ENCODE assay signal across 21 mouse cellular contexts in the genomic region with DNA sequence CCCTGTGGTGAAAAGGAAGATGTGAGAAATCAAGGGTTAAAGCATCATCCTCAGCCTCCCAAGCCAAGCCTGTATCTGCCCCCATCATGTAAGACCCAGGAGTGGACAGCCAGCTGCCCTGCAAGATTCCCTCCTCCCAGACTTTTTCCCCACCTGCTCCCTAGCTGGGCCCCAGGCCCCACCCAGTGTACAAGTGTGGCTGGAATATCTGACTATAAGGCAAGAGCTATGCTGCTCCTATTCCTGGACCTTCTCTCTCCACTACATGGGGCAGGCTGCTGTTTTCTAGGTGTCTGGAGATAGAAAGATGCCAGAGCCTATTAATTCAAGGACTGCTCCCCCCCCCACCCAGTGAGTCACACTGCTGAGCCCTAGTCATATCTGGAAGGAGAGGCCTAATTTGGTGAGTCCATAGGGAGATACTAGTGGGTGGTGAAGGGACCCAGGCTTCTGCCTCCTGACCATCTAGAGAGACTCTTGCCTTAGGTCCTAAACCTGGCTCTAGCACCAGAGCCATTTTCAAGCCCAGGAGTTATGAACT. TPM values are rescaled to one million over a fixed set of nuclear protein-coding genes. Genes with fewer than 3 reads are reported as not detected.
DNase-seq lines count a peak whose midpoint lies in the region; ATAC-seq lines count a peak whose summit lies in the region.
"Had no signal": no experiment of that assay in that cellular context is flagged by ENCODE, and none has a peak within 500 bp of the region (broad histone marks: within the 10 kb centered on the region; RNA-seq: fewer than 3 reads in every experiment).

No protein-coding gene starts in this region.

- H3K4me3 ChIP-seq in heart, embryonic 12.5 days: no peak overlapping the region
- H3K4me3 ChIP-seq in heart, embryonic 11.5 days (ENCODE audit: low read depth, low read length): no peak overlapping the region
- H3K4me3 ChIP-seq in hindbrain, embryonic 16.5 days (ENCODE audit: low read length): no peak overlapping the region
- H3K4me3 ChIP-seq in hindbrain, embryonic 11.5 days (ENCODE audit: low read depth, low read length): no peak overlapping the region
- H3K4me3 ChIP-seq: embryonic facial prominence, embryonic 10.5 days; limb, embryonic 12.5 days; liver, embryonic 12.5 days; megakaryocyte, embryonic 14.5 days had no signal

- ATAC-seq in heart, embryonic 12.5 days (ENCODE audit: insufficient number of reproducible peaks, low FRiP score): peak; percentile 25; the same call in 1 of the 2 replicates
- ATAC-seq in heart, embryonic 11.5 days (replicated peaks; ENCODE audit: insufficient number of reproducible peaks, low FRiP score, low TSS enrichment): no peak
- 0 out of 2 replicates have a peak, but pooled peaks have one; percentile 17 for ATAC-seq in hindbrain, embryonic 16.5 days
- no peak for ATAC-seq in hindbrain, embryonic 11.5 days (ENCODE audit: low FRiP score)
- ATAC-seq: intestine, embryonic 16.5 days; liver, embryonic 12.5 days had no signal

- peaks cover 6% of the 10 kb centered on the region; the same call in 1 of the 2 replicates for H3K4me1 ChIP-seq in heart, embryonic 12.5 days (replicated peaks)
- no peaks in the 10 kb centered on the region for H3K4me1 ChIP-seq in heart, embryonic 11.5 days (ENCODE audit: control insufficient read depth, insufficient read depth, low read length)
- H3K4me1 ChIP-seq in hindbrain, embryonic 16.5 days (ENCODE audit: control insufficient read depth, insufficient read depth, low read depth, low read length): no peaks in the 10 kb centered on the region
- no peaks in the 10 kb centered on the region for H3K4me1 ChIP-seq in hindbrain, embryonic 11.5 days (replicated peaks; ENCODE audit: control insufficient read depth, insufficient read depth, low read length)
- H3K4me1 ChIP-seq: limb, embryonic 12.5 days; liver, embryonic 12.5 days had no signal

- DNase-seq in adrenal gland, adult 2 months: peak; percentile 68
- DNase-seq in adrenal gland, adult 8-10 months: no peak
- no peak for DNase-seq in hindbrain, embryonic 11.5 days (ENCODE audit: low spot score)
- peak; percentile 33 for DNase-seq in MN1 (ENCODE audit: low spot score)
- no peak for DNase-seq in thymus, adult 18-20 months
- DNase-seq: cerebellum, adult 8-10 months; gastrocnemius, postnatal 25 days; lung, adult 2 months; right cerebral cortex, postnatal 4 days had no signal

- H3K9me3 ChIP-seq in heart, embryonic 12.5 days (replicated peaks): no peaks in the 10 kb centered on the region
- no peaks in the 10 kb centered on the region for H3K9me3 ChIP-seq in heart, embryonic 11.5 days (replicated peaks; ENCODE audit: control insufficient read depth, low read length)
- H3K9me3 ChIP-seq in hindbrain, embryonic 16.5 days (ENCODE audit: control insufficient read depth, low read length): no peaks in the 10 kb centered on the region
- no peaks in the 10 kb centered on the region for H3K9me3 ChIP-seq in hindbrain, embryonic 11.5 days (ENCODE audit: control insufficient read depth, low read length)
- H3K9me3 ChIP-seq: embryonic facial prominence, embryonic 10.5 days; limb, embryonic 12.5 days; liver, embryonic 12.5 days; megakaryocyte, embryonic 14.5 days had no signal

- 0 out of 2 replicates have a peak overlapping the region, but pooled peaks have one; percentile 1 for H3K4me2 ChIP-seq in heart, embryonic 12.5 days
- H3K4me2 ChIP-seq in heart, embryonic 11.5 days: no peak overlapping the region
- no peak overlapping the region for H3K4me2 ChIP-seq in hindbrain, embryonic 16.5 days (ENCODE audit: low read length)
- H3K4me2 ChIP-seq in hindbrain, embryonic 11.5 days (replicated peaks; ENCODE audit: low read depth, low read length): no peak overlapping the region
- H3K4me2 ChIP-seq: limb, embryonic 12.5 days; liver, embryonic 12.5 days had no signal

- peak overlapping the region; percentile 71 for H3K27ac ChIP-seq in heart, embryonic 12.5 days (ENCODE audit: poor library complexity, severe bottlenecking)
- H3K27ac ChIP-seq in heart, embryonic 11.5 days (ENCODE audit: low read depth, low read length): no peak overlapping the region
- H3K27ac ChIP-seq in hindbrain, embryonic 16.5 days (ENCODE audit: low read depth, low read length): no peak overlapping the region
- no peak overlapping the region for H3K27ac ChIP-seq in hindbrain, embryonic 11.5 days (ENCODE audit: low read depth, low read length)
- H3K27ac ChIP-seq: embryonic facial prominence, embryonic 10.5 days; limb, embryonic 12.5 days; liver, embryonic 12.5 days had no signal

- no peaks in the 10 kb centered on the region for H3K36me3 ChIP-seq in heart, embryonic 12.5 days
- no peaks in the 10 kb centered on the region for H3K36me3 ChIP-seq in heart, embryonic 11.5 days (ENCODE audit: control insufficient read depth, insufficient read depth, low read length)
- no peaks in the 10 kb centered on the region for H3K36me3 ChIP-seq in hindbrain, embryonic 16.5 days (ENCODE audit: control insufficient read depth, insufficient read depth, low read length)
- H3K36me3 ChIP-seq in hindbrain, embryonic 11.5 days (ENCODE audit: control insufficient read depth, insufficient read depth, low read length): no peaks in the 10 kb centered on the region
- H3K36me3 ChIP-seq: embryonic facial prominence, embryonic 10.5 days; limb, embryonic 12.5 days; liver, embryonic 12.5 days had no signal

- peaks cover 14% of the 10 kb centered on the region for H3K27me3 ChIP-seq in heart, embryonic 12.5 days (replicated peaks)
- peaks cover 6% of the 10 kb centered on the region; the same call in 1 of the 2 replicates for H3K27me3 ChIP-seq in heart, embryonic 11.5 days (ENCODE audit: control insufficient read depth, insufficient read depth, low read length)
- no peaks in the 10 kb centered on the region for H3K27me3 ChIP-seq in hindbrain, embryonic 16.5 days (replicated peaks; ENCODE audit: control insufficient read depth, insufficient read depth, low read length)
- H3K27me3 ChIP-seq in hindbrain, embryonic 11.5 days (ENCODE audit: control insufficient read depth, insufficient read depth, low read length): no peaks in the 10 kb centered on the region

- no peak overlapping the region for H3K9ac ChIP-seq in heart, embryonic 12.5 days
- no peak overlapping the region for H3K9ac ChIP-seq in heart, embryonic 11.5 days (ENCODE audit: low read depth, low read length)
- H3K9ac ChIP-seq in hindbrain, embryonic 16.5 days (ENCODE audit: low read depth, low read length): no peak overlapping the region
- no peak overlapping the region for H3K9ac ChIP-seq in hindbrain, embryonic 11.5 days (ENCODE audit: low read depth, low read length)
- H3K9ac ChIP-seq: limb, embryonic 12.5 days; liver, embryonic 12.5 days had no signal

RNA-seq across cellular contexts. Expression of gene Atp2b3, which starts 14.2 kb away (rescaled TPM):
- total RNA-seq in adrenal gland, adult 2 months (2021): 10 to 100 TPM; 38.2 to 42.3 TPM
- polyA plus RNA-seq in adrenal gland, adult 2 months (2012; rRNA removed): 24.9 and 29.0 TPM in 2 replicates
- total RNA-seq in adrenal gland, adult 8-10 months (2022): 100 to 1,000 TPM in 1 of 4 experiments, 10 to 100 TPM in 3; 68.5 to 100 (median 79.5) TPM
- polyA plus RNA-seq in heart, embryonic 12.5 days (2016; fragmentation: Nextera tagmentation; extraction: Ambion mirVana): 0.41 and 0.48 TPM in 2 replicates
- 0.10 and 0.25 TPM in 2 replicates for polyA plus RNA-seq in heart, embryonic 11.5 days (2014; fragmentation: Nextera tagmentation; extraction: Ambion mirVana)
- 8.9 and 9.1 TPM in 2 replicates for polyA plus RNA-seq in hindbrain, embryonic 16.5 days (2015; fragmentation: Nextera tagmentation; extraction: Ambion mirVana)
- polyA plus RNA-seq in hindbrain, embryonic 11.5 days (2014; fragmentation: Nextera tagmentation; extraction: Ambion mirVana): 0.66 and 0.84 TPM in 2 replicates
- total RNA-seq: common myeloid progenitor, adult 5-6 weeks; hematopoietic stem cell, adult 5-6 weeks; MEL had no signal
- polyA plus RNA-seq: liver, embryonic 12.5 days; thymus, postnatal 0 days had no signal

RNA-seq across cellular contexts. Expression of gene Bgn, which starts 33.7 kb away (rescaled TPM):
- total RNA-seq in adrenal gland, adult 2 months (2021): 100 to 1,000 TPM; 290 to 364 TPM
- 197 and 251 TPM in 2 replicates for polyA plus RNA-seq in adrenal gland, adult 2 months (2012; rRNA removed)
- 100 to 1,000 TPM; 251 to 364 (median 310) TPM for total RNA-seq in adrenal gland, adult 8-10 months (2022)
- polyA plus RNA-seq in heart, embryonic 12.5 days (2016; fragmentation: Nextera tagmentation; extraction: Ambion mirVana): 71.9 and 72.9 TPM in 2 replicates
- 59.2 and 68.0 TPM in 2 replicates for polyA plus RNA-seq in heart, embryonic 11.5 days (2014; fragmentation: Nextera tagmentation; extraction: Ambion mirVana)
- polyA plus RNA-seq in hindbrain, embryonic 16.5 days (2015; fragmentation: Nextera tagmentation; extraction: Ambion mirVana): 23.2 and 40.9 TPM in 2 replicates
- polyA plus RNA-seq in hindbrain, embryonic 11.5 days (2014; fragmentation: Nextera tagmentation; extraction: Ambion mirVana): 38.8 and 53.1 TPM in 2 replicates
- total RNA-seq: MEL had no signal

RNA-seq across cellular contexts. Expression of gene Haus7, which starts 58.3 kb away (rescaled TPM):
- total RNA-seq in adrenal gland, adult 2 months (2021): 10 to 100 TPM; 20.3 to 31.3 TPM
- 12.6 and 15.5 TPM in 2 replicates for polyA plus RNA-seq in adrenal gland, adult 2 months (2012; rRNA removed)
- 10 to 100 TPM; 19.0 to 57.4 (median 39.0) TPM for total RNA-seq in adrenal gland, adult 8-10 months (2022)
- 61.4 and 63.0 TPM in 2 replicates for polyA plus RNA-seq in heart, embryonic 12.5 days (2016; fragmentation: Nextera tagmentation; extraction: Ambion mirVana)
- 72.7 and 82.8 TPM in 2 replicates for polyA plus RNA-seq in heart, embryonic 11.5 days (2014; fragmentation: Nextera tagmentation; extraction: Ambion mirVana)
- 68.4 and 70.7 TPM in 2 replicates for polyA plus RNA-seq in hindbrain, embryonic 16.5 days (2015; fragmentation: Nextera tagmentation; extraction: Ambion mirVana)
- polyA plus RNA-seq in hindbrain, embryonic 11.5 days (2014; fragmentation: Nextera tagmentation; extraction: Ambion mirVana): 76.9 and 77.6 TPM in 2 replicates

Comparison
In these comparisons a context has a peak if more than half of its experiments do, and no peak if none do; other contexts are left out.
1. DNase-seq: peak in adrenal gland, adult 2 months (single experiment) and MN1 (single experiment); none in adrenal gland, adult 8-10 months (single experiment), hindbrain, embryonic 11.5 days (single experiment) and thymus, adult 18-20 months (0 of 2).
2. ATAC-seq: peak in heart, embryonic 12.5 days (single experiment) and hindbrain, embryonic 16.5 days (single experiment); none in heart, embryonic 11.5 days (single experiment) and hindbrain, embryonic 11.5 days (single experiment).